Comparison of ENCODE assay signal across 20 mouse cellular contexts in genomic region chr14:11950379-11950778, GRCm38 (mm10).
"Had no signal": no experiment of that assay in that cellular context is flagged by ENCODE, and none has a peak within 500 bp of the region (broad histone marks: within the 10 kb centered on the region; RNA-seq: fewer than 3 reads in every experiment).

No protein-coding gene starts in this region.

- H3K9ac ChIP-seq: liver, embryonic 12.5 days; liver, embryonic 14.5 days; lung, embryonic 14.5 days; midbrain, embryonic 13.5 days; midbrain, embryonic 15.5 days; neural tube, embryonic 12.5 days; stomach, embryonic 15.5 days had no signal

- H3K27ac ChIP-seq: liver, embryonic 12.5 days; liver, embryonic 14.5 days; midbrain, embryonic 10.5 days; midbrain, embryonic 13.5 days; midbrain, embryonic 15.5 days; neural tube, embryonic 12.5 days; stomach, embryonic 15.5 days; stomach, postnatal 0 days had no signal

- H3K4me1 ChIP-seq: liver, embryonic 12.5 days; midbrain, embryonic 10.5 days; midbrain, embryonic 13.5 days; midbrain, embryonic 15.5 days; neural tube, embryonic 12.5 days; stomach, embryonic 15.5 days had no signal

- H3K36me3 ChIP-seq: liver, embryonic 12.5 days; midbrain, embryonic 15.5 days; neural tube, embryonic 12.5 days; stomach, embryonic 15.5 days had no signal

- DNase-seq: lung, adult 18-20 months; lung, embryonic 14.5 days; lung, postnatal 10 days; lung, postnatal 4 days; retina, postnatal 1 day; right cerebral cortex, adult 18-20 months; right cerebral cortex, postnatal 25 days; right cerebral cortex, postnatal 4 days; thymus, adult 2 months; thymus, postnatal 25 days; thymus, postnatal 4 days had no signal

- H3K4me3 ChIP-seq: liver, embryonic 12.5 days; midbrain, embryonic 10.5 days; midbrain, embryonic 13.5 days; midbrain, embryonic 15.5 days; myocyte; neural tube, embryonic 12.5 days; stomach, embryonic 15.5 days had no signal

- H3K9me3 ChIP-seq: liver, embryonic 12.5 days; midbrain, embryonic 10.5 days; midbrain, embryonic 13.5 days; midbrain, embryonic 15.5 days; neural tube, embryonic 12.5 days; stomach, embryonic 15.5 days had no signal

- H3K4me2 ChIP-seq: liver, embryonic 12.5 days; lung, embryonic 14.5 days; midbrain, embryonic 13.5 days; midbrain, embryonic 15.5 days; neural tube, embryonic 12.5 days; stomach, embryonic 15.5 days had no signal

- ATAC-seq: liver, embryonic 12.5 days; midbrain, embryonic 13.5 days; midbrain, embryonic 15.5 days had no signal

- H3K27me3 ChIP-seq: liver, embryonic 12.5 days; midbrain, embryonic 13.5 days; midbrain, embryonic 15.5 days; neural tube, embryonic 12.5 days; stomach, embryonic 15.5 days had no signal
